Mouse (Mus musculus) cerebellum, postnatal 10 days (tissue): ENCODE results near the gene Ccm2.
"Not testable (repeated sequence)": the region's sequence is repeated elsewhere in the genome, so short reads cannot be mapped to it uniquely, and the experiment has no call there.

Experiments used
- DNase-seq, 2 experiments: peaks; one replicate each; pipeline ENCODE4 v3.0.0; 2021; ENCODE audit warnings: mixed read lengths in 2 of 2

The Ccm2 gene

GRCm38 (mm10) chr11:6546205-6547013, at the start of gene Ccm2:
Gene Ccm2 (plus strand): TSS chr11:6546887.
- peak; percentile 99 to 100 for DNase-seq

- DNase-seq, result peak; percentile 66 to 69
Measured at GRCm38 (mm10) chr11:6497311-6497948, 49.3 kb upstream of the Ccm2 start.

GRCm38 (mm10) chr11:6502506-6502905, 44.2 kb upstream of the Ccm2 start:
- DNase-seq, result no peak

GRCm38 (mm10) chr11:6504226-6504625, 42.5 kb upstream of the Ccm2 start:
- peak; percentile 67 to 77 for DNase-seq

- no peak for DNase-seq
Measured at GRCm38 (mm10) chr11:6504689-6505088, 42.0 kb upstream of the Ccm2 start.

GRCm38 (mm10) chr11:6506516-6506915, 40.2 kb upstream of the Ccm2 start:
- no peak for DNase-seq

- no peak for DNase-seq
Measured at GRCm38 (mm10) chr11:6508269-6508876, 38.3 kb upstream of the Ccm2 start.

- peak; percentile 92 to 93 for DNase-seq
Measured at GRCm38 (mm10) chr11:6514837-6515236, 31.9 kb upstream of the Ccm2 start.

GRCm38 (mm10) chr11:6519491-6520033, 27.1 kb upstream of the Ccm2 start:
- DNase-seq, result no peak

GRCm38 (mm10) chr11:6520507-6521173, 26.0 kb upstream of the Ccm2 start, which contains the start of gene Myo1g:
Gene Myo1g (minus strand): TSS chr11:6520965.
- DNase-seq, result no peak

GRCm38 (mm10) chr11:6522782-6523525, 23.7 kb upstream of the Ccm2 start:
- DNase-seq, result no peak

- no peak for DNase-seq
Measured at GRCm38 (mm10) chr11:6523662-6524088, 23.0 kb upstream of the Ccm2 start.

GRCm38 (mm10) chr11:6524165-6524879, 22.4 kb upstream of the Ccm2 start:
- DNase-seq, result no peak

- DNase-seq, result no peak
Measured at GRCm38 (mm10) chr11:6524880-6525238, 21.8 kb upstream of the Ccm2 start.

- DNase-seq, result no peak
Measured at GRCm38 (mm10) chr11:6525241-6525640, 21.4 kb upstream of the Ccm2 start.

GRCm38 (mm10) chr11:6526526-6527255, 20.0 kb upstream of the Ccm2 start:
- DNase-seq, result not testable (repeated sequence)

GRCm38 (mm10) chr11:6527256-6528185, 19.2 kb upstream of the Ccm2 start:
- no peak for DNase-seq

GRCm38 (mm10) chr11:6528186-6529006, 18.3 kb upstream of the Ccm2 start:
- DNase-seq, result peak; percentile 100

GRCm38 (mm10) chr11:6529961-6530360, 16.7 kb upstream of the Ccm2 start:
- no peak for DNase-seq
